Mouse (Mus musculus): ENCODE measurements around the gene Cyp4f39.

DNA sequence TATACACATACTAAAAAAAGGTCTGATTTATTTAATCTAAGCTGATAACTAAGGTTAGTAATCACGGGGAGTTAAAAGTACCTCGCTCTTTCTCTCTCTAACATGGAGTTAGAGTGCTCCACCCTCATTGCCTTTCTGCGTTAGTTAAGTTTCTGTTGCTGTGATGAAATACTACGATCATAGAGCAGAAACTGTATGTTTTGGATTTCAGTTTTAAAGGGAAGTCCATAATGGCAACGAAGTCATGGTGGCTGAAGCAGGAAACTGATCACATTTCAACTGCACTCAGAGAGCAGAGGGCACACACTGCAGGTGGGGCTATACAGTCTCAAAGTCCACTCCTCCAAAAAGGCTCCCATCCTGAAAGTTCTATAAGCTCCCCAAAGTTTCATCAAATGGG is 70.3 kb downstream of the Cyp4f39 start:
- TF ChIP-seq RCOR1 (IDR thresholded peaks at IDR 0.05; ENCODE audit: low read depth, low read length) (no peak), CTCF (IDR thresholded peaks at IDR 0.05 in 2 of 3, conservative IDR thresholded peaks at IDR 0.05 in 1 of 3; ENCODE audit: control insufficient read depth in 1 of 3, insufficient read depth in 1 of 3, low read depth in 2 of 3, low read length in 3 of 3, poor library complexity in 1 of 3, severe bottlenecking in 1 of 3) (no peak), POLR2A (IDR thresholded peaks at IDR 0.05; ENCODE audit: control insufficient read depth in 1 of 2, insufficient read depth in 1 of 2, low read depth in 1 of 2, low read length in 2 of 2, poor library complexity in 1 of 2) (no peak), CHD2 (IDR thresholded peaks at IDR 0.05; ENCODE audit: low read length) (no peak), ETS1 (IDR thresholded peaks at IDR 0.05; ENCODE audit: low read depth, low read length) (no peak), MAX (IDR thresholded peaks at IDR 0.05; ENCODE audit: low read length) (no peak), MEF2A (IDR thresholded peaks at IDR 0.05; ENCODE audit: extremely low read depth, insufficient replicate concordance, low read depth, low read length, poor library complexity, severe bottlenecking) (no peak), E2F4 (IDR thresholded peaks at IDR 0.05; ENCODE audit: borderline replicate concordance, low read depth, low read length) (no peak), BHLHE40 (IDR thresholded peaks at IDR 0.05; ENCODE audit: borderline replicate concordance, low read depth, low read length) (no peak), ELF1 (IDR thresholded peaks at IDR 0.05; ENCODE audit: low read depth, low read length) (no peak)

All from MEL (cell line).